Mouse (Mus musculus) right cerebral cortex, postnatal 4 days (tissue): ENCODE results near the gene Wsb1.

ENCODE experiments used
- DNase-seq: peaks from one replicate; pipeline ENCODE4 v3.0.0-alpha.2; 2022

The Wsb1 gene

GRCm38 (mm10) chr11:79209882-79210471, 44.5 kb downstream of the Wsb1 start:
- DNase-seq: no peak

DNA sequence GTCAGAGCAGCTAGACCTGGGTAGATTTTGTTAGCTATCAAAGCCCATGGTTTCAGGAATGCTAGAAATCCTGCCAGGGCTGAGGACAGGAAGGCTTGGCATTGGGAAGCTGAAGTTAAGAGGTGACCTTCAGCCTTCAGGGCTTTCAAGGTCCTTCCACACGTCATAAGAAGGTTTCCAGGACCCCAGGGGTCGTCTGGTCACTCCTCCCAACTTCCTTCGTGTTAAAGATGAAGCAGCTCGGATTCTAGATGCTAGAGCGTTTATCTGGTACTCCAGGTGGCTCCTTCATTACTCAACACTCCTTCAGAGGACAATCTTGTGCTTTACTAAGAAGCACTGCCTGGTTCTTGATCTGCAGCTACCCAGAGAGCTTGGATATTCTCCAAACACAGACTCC, 45.4 kb downstream of the Wsb1 start:
- no peak for DNase-seq

DNA sequence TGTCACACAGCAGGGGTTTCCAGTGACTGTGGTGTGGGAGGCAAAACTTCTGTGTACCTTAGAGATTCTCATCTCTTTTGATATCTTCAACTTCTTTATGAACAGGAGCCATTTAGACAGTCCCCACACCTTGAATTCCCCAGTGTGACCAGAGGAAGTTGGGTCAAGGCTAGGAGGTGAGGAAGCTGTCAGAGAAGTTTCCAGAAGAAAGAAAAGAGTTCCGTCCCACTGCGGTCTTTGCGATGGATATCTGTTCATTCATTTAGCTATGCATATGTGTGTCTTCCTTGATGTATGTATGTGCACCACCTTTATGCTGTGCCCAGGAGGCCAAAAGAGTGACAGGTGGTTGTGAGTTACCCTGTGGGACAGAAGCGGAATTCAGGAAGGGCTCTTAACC, 46.0 kb downstream of the Wsb1 start:
- DNase-seq: no peak

- no peak for DNase-seq
These were observed 46.8 kb downstream of the Wsb1 start for GRCm38 (mm10) chr11:79207691-79208090.

DNA sequence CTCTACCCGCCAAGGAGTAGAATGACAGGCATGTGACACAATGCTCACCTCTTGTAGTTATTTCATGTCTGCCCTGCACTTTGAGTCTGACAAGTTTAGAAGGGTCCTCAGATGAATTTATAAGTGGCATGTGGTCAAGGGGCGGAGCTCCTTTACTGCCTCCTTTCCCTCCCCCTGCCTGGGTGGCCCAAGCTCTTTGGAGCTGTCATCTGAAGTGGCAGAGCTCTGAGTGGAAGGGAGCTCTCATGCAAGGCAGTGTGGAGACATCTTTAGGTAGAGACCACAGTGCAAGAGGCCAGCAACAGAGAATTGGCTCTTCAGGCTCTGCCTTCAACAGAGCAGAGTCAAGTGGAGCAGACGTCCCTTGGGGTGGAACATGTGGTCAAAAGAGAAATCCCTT, 50.0 kb downstream of the Wsb1 start:
- no peak for DNase-seq

GRCm38 (mm10) chr11:79200502-79200901, 54.0 kb downstream of the Wsb1 start:
- no peak for DNase-seq

GRCm38 (mm10) chr11:79198562-79198961, 55.9 kb downstream of the Wsb1 start:
- DNase-seq: no peak

GRCm38 (mm10) chr11:79197846-79198235, 56.6 kb downstream of the Wsb1 start:
- no peak for DNase-seq

- DNase-seq: no peak
These were observed 57.3 kb downstream of the Wsb1 start for GRCm38 (mm10) chr11:79196876-79197845.

- DNase-seq: no peak
These were observed 58.1 kb downstream of the Wsb1 start for GRCm38 (mm10) chr11:79196196-79196869.

DNA sequence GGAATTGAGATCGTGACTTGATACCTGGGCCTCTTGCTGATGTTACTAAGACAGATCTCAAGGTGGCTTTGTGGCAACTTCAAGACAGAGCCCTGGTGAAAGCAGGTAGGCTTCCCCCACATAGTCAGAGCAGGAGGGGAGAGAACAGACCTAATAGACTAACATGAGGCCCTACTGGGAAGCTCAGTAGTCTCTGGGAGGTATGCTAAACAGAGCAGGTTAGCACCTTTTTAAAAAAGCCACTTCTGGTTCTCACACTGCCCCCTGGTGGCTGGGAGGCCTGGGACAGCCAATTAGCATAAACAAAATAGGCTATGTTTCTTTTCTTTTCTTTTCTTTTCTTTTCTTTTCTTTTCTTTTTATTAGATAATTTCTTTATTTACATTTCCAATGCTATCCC, 62.3 kb downstream of the Wsb1 start:
- peak; percentile 39 for DNase-seq

DNA sequence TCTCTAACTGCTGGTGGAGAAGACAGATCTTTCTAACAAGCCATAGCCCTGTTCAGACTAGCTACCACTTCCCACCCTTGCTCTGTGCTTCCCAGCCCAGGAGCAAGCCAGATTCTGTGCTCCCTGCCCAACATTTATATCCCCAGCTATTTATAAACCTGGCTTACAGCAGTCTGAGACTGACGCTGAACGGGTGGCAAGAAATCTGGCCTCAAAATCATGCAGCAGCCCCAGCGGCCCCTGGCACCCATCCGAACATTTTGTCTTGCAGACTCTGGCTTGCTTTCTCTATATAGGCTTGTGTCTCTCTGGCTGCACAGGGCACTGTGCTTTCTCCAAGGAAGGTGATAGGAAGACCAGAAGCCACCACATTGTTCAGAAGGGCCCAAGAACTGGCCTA, 63.3 kb downstream of the Wsb1 start:
- DNase-seq: peak; percentile 67

GRCm38 (mm10) chr11:79190257-79190656, 64.2 kb downstream of the Wsb1 start:
- no peak for DNase-seq
